Mouse (Mus musculus): ENCODE data around the gene Cstf2t. TPM values are rescaled to one million over a fixed set of nuclear protein-coding genes. Genes with fewer than 3 reads are reported as not detected.

Cstf2t gene
- total RNA-seq, 2 experiments from 2014 or later, result 30.6 to 35.7 TPM

DNA sequence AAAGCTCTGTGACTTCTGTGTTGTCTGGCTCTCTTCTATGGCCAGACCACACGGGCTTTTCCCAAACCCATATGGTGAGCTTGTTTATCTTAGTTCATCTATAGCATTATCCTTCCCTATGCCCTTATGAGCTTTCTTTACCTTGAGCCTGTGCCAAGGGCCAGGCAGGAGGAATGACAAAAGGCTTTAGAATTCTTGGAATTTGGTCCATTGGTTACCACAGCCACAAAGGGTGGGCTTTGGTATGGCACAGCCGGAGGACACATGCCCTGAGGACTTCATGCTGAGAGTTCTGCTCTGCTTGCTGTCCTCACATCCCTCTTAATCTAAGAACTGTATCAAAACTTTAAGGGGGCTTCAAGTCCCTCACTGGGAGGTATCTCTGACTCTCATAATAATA, 53.7 kb downstream of the Cstf2t start:
- no peak for DNase-seq (ENCODE audit: low spot score in 2 of 2)
